Mouse (Mus musculus): ENCODE results near the gene Gm45799.
A peak's percentile ranks its signal among the peaks of the same experiment; 100 is the strongest.

The Gm45799 gene

GRCm38 (mm10) chr7:105640233-105640893 is at the start of gene Gm45799, which contains the start of gene Arfip2:
TSS of gene Gm45799 (plus strand) at chr7:105640552.
TSS of gene Arfip2 (minus strand) at chr7:105640416.
- DNase-seq (ENCODE audit: low spot score): peak; percentile 97

- peak; percentile 76 for DNase-seq (ENCODE audit: low spot score)
Observed at GRCm38 (mm10) chr7:105602860-105603623, 37.3 kb upstream of the Gm45799 start.

GRCm38 (mm10) chr7:105608467-105608866 is 31.9 kb upstream of the Gm45799 start:
- DNase-seq (ENCODE audit: low spot score): no peak

- no peak for DNase-seq (ENCODE audit: low spot score)
Observed at GRCm38 (mm10) chr7:105611767-105612166, 28.6 kb upstream of the Gm45799 start.

GRCm38 (mm10) chr7:105614400-105614799 is 26.0 kb upstream of the Gm45799 start:
- no peak for DNase-seq (ENCODE audit: low spot score)

- no peak for DNase-seq (ENCODE audit: low spot score)
Observed at GRCm38 (mm10) chr7:105615720-105616119, 24.6 kb upstream of the Gm45799 start.

GRCm38 (mm10) chr7:105616561-105616960 is 23.8 kb upstream of the Gm45799 start:
- no peak for DNase-seq (ENCODE audit: low spot score)

GRCm38 (mm10) chr7:105617810-105618209 is 22.5 kb upstream of the Gm45799 start:
- DNase-seq (ENCODE audit: low spot score): no peak

GRCm38 (mm10) chr7:105619701-105620100 is 20.7 kb upstream of the Gm45799 start:
- no peak for DNase-seq (ENCODE audit: low spot score)

GRCm38 (mm10) chr7:105621053-105621452 is 19.3 kb upstream of the Gm45799 start:
- DNase-seq (ENCODE audit: low spot score): no peak

GRCm38 (mm10) chr7:105621646-105622292 is 18.6 kb upstream of the Gm45799 start:
- no peak for DNase-seq (ENCODE audit: low spot score)

- DNase-seq (ENCODE audit: low spot score): no peak
Observed at GRCm38 (mm10) chr7:105625397-105625796, 15.0 kb upstream of the Gm45799 start.

GRCm38 (mm10) chr7:105628633-105629032 is 11.7 kb upstream of the Gm45799 start:
- peak; percentile 49 for DNase-seq (ENCODE audit: low spot score)

- no peak for DNase-seq (ENCODE audit: low spot score)
Observed at GRCm38 (mm10) chr7:105632551-105632972, 7.8 kb upstream of the Gm45799 start.

GRCm38 (mm10) chr7:105633127-105633800 is 7.1 kb upstream of the Gm45799 start, which contains the start of gene Trim3:
TSS of gene Trim3 (minus strand) at chr7:105633571.
- DNase-seq (ENCODE audit: low spot score): peak; percentile 93

- no peak for DNase-seq (ENCODE audit: low spot score)
Observed at GRCm38 (mm10) chr7:105633801-105634135, 6.6 kb upstream of the Gm45799 start.

GRCm38 (mm10) chr7:105634272-105634920 is 6.0 kb upstream of the Gm45799 start:
- no peak for DNase-seq (ENCODE audit: low spot score)

GRCm38 (mm10) chr7:105635726-105636125 is 4.6 kb upstream of the Gm45799 start:
- no peak for DNase-seq (ENCODE audit: low spot score)

GRCm38 (mm10) chr7:105638776-105639175 is 1.6 kb upstream of the Gm45799 start:
- no peak for DNase-seq (ENCODE audit: low spot score)

GRCm38 (mm10) chr7:105639304-105639703 is 1.0 kb upstream of the Gm45799 start:
- DNase-seq (ENCODE audit: low spot score): peak; percentile 32

- no peak for DNase-seq (ENCODE audit: low spot score)
Observed at GRCm38 (mm10) chr7:105639756-105640155, 596 bp upstream of the Gm45799 start, which contains the start of gene Timm10b. TSS of gene Timm10b (plus strand) at chr7:105640056.

- peak; percentile 35 for DNase-seq (ENCODE audit: low spot score)
Observed at GRCm38 (mm10) chr7:105640894-105641255, 523 bp downstream of the Gm45799 start.

Data from urinary bladder, postnatal 14 days (tissue).